Mouse (Mus musculus): ENCODE results near the gene Wfikkn2. TPM values are rescaled to one million over a fixed set of nuclear protein-coding genes. Genes with fewer than 3 reads are reported as not detected.

Wfikkn2 gene
- polyA plus RNA-seq, 1 experiment from 2014 or later, result 1.4 TPM

- no peak for TF ChIP-seq CTCF (IDR thresholded peaks at IDR 0.05; ENCODE audit: low read depth)
- TF ChIP-seq EP300 (optimal IDR thresholded peaks at IDR 0.05), result no peak
- Histone ChIP-seq H3K4me1 (replicated peaks; ENCODE audit: control insufficient read depth, insufficient read depth) (0 out of 2 replicates have a peak, but pooled peaks cover 3% of the 10 kb centered on the region), H3K27ac (replicated peaks) (no peak overlapping the region), H3K4me3 (ENCODE audit: low read depth, low read length) (no peak overlapping the region), H3K36me3 (ENCODE audit: control insufficient read depth, insufficient read depth, low read length) (no peaks in the 10 kb centered on the region), H3K9ac (ENCODE audit: low read length) (no peak overlapping the region), H3K4me2 (replicated peaks; ENCODE audit: low read depth) (no peak overlapping the region), H3K9me3 (ENCODE audit: control insufficient read depth, low read length) (no peaks in the 10 kb centered on the region), H3K27me3 (ENCODE audit: control insufficient read depth, insufficient read depth, low read length) (no peaks in the 10 kb centered on the region)
- ATAC-seq (ENCODE audit: low FRiP score, low TSS enrichment), result no peak
- no peak for DNase-seq (ENCODE audit: low spot score)
- 63% methylated on average over 8 of the region's 8 CpGs for WGBS
Measured at GRCm38 (mm10) chr11:94230244-94230643, 15.6 kb downstream of the Wfikkn2 start.

GRCm38 (mm10) chr11:94229207-94229960 lies 16.4 kb downstream of the Wfikkn2 start:
- Histone ChIP-seq H3K4me1 (replicated peaks; ENCODE audit: control insufficient read depth, insufficient read depth) (0 out of 2 replicates have a peak, but pooled peaks cover 3% of the 10 kb centered on the region), H3K4me2 (replicated peaks; ENCODE audit: low read depth) (no peak overlapping the region), H3K9ac (ENCODE audit: low read length) (no peak overlapping the region), H3K27me3 (ENCODE audit: control insufficient read depth, insufficient read depth, low read length) (no peaks in the 10 kb centered on the region), H3K27ac (replicated peaks) (no peak overlapping the region), H3K36me3 (ENCODE audit: control insufficient read depth, insufficient read depth, low read length) (no peaks in the 10 kb centered on the region), H3K9me3 (ENCODE audit: control insufficient read depth, low read length) (no peaks in the 10 kb centered on the region), H3K4me3 (ENCODE audit: low read depth, low read length) (no peak overlapping the region)
- TF ChIP-seq CTCF (IDR thresholded peaks at IDR 0.05; ENCODE audit: low read depth) (no peak), EP300 (optimal IDR thresholded peaks at IDR 0.05) (no peak)
- WGBS, result 84% methylated on average over 5 of the region's 5 CpGs
- ATAC-seq (ENCODE audit: low FRiP score, low TSS enrichment), result no peak
- no peak for DNase-seq (ENCODE audit: low spot score)

GRCm38 (mm10) chr11:94228416-94228815 lies 17.4 kb downstream of the Wfikkn2 start:
- TF ChIP-seq CTCF (IDR thresholded peaks at IDR 0.05; ENCODE audit: low read depth) (no peak), EP300 (optimal IDR thresholded peaks at IDR 0.05) (no peak)
- Histone ChIP-seq H3K4me3 (ENCODE audit: low read depth, low read length) (no peak overlapping the region), H3K27me3 (ENCODE audit: control insufficient read depth, insufficient read depth, low read length) (no peaks in the 10 kb centered on the region), H3K27ac (replicated peaks) (0 out of 2 replicates have a peak overlapping the region, but pooled peaks have one; percentile 14), H3K9ac (ENCODE audit: low read length) (no peak overlapping the region), H3K4me1 (replicated peaks; ENCODE audit: control insufficient read depth, insufficient read depth) (0 out of 2 replicates have a peak, but pooled peaks cover 3% of the 10 kb centered on the region), H3K36me3 (ENCODE audit: control insufficient read depth, insufficient read depth, low read length) (no peaks in the 10 kb centered on the region), H3K9me3 (ENCODE audit: control insufficient read depth, low read length) (no peaks in the 10 kb centered on the region), H3K4me2 (replicated peaks; ENCODE audit: low read depth) (no peak overlapping the region)
- DNase-seq (ENCODE audit: low spot score) (no peak), ATAC-seq (ENCODE audit: low FRiP score, low TSS enrichment) (no peak)
- WGBS, result 51% methylated on average over 9 of the region's 9 CpGs

GRCm38 (mm10) chr11:94225985-94226384 lies 19.8 kb downstream of the Wfikkn2 start:
- Histone ChIP-seq H3K36me3 (ENCODE audit: control insufficient read depth, insufficient read depth, low read length) (no peaks in the 10 kb centered on the region), H3K4me1 (replicated peaks; ENCODE audit: control insufficient read depth, insufficient read depth) (no peaks in the 10 kb centered on the region), H3K27ac (replicated peaks) (peak overlapping the region; percentile 1; the same call in 1 of the 2 replicates), H3K4me2 (replicated peaks; ENCODE audit: low read depth) (peak overlapping the region; percentile 11; the same call in 1 of the 2 replicates), H3K27me3 (ENCODE audit: control insufficient read depth, insufficient read depth, low read length) (no peaks in the 10 kb centered on the region), H3K9me3 (ENCODE audit: control insufficient read depth, low read length) (no peaks in the 10 kb centered on the region), H3K4me3 (ENCODE audit: low read depth, low read length) (no peak overlapping the region), H3K9ac (ENCODE audit: low read length) (no peak overlapping the region)
- 18% methylated on average over 7 of the region's 7 CpGs for WGBS
- TF ChIP-seq EP300 (optimal IDR thresholded peaks at IDR 0.05), result no peak
- peak; percentile 83 for TF ChIP-seq CTCF (IDR thresholded peaks at IDR 0.05; ENCODE audit: low read depth)
- DNase-seq (ENCODE audit: low spot score) (peak; percentile 87), ATAC-seq (ENCODE audit: low FRiP score, low TSS enrichment) (peak; percentile 94)

- no peak overlapping the region for H3K4me2 ChIP-seq (replicated peaks; ENCODE audit: low read depth)
- 67% methylated on average over 9 of the region's 9 CpGs for WGBS
- H3K27ac ChIP-seq (replicated peaks), result no peak overlapping the region
- no peak for TF ChIP-seq EP300 (optimal IDR thresholded peaks at IDR 0.05)
- no peak for TF ChIP-seq CTCF (IDR thresholded peaks at IDR 0.05; ENCODE audit: low read depth)
- H3K36me3 ChIP-seq (ENCODE audit: control insufficient read depth, insufficient read depth, low read length), result no peaks in the 10 kb centered on the region
- H3K9me3 ChIP-seq (ENCODE audit: control insufficient read depth, low read length), result no peaks in the 10 kb centered on the region
- H3K9ac ChIP-seq (ENCODE audit: low read length), result no peak overlapping the region
- H3K4me3 ChIP-seq (ENCODE audit: low read depth, low read length), result no peak overlapping the region
- H3K4me1 ChIP-seq (replicated peaks; ENCODE audit: control insufficient read depth, insufficient read depth), result no peaks in the 10 kb centered on the region
- no peaks in the 10 kb centered on the region for H3K27me3 ChIP-seq (ENCODE audit: control insufficient read depth, insufficient read depth, low read length)
- no peak for DNase-seq (ENCODE audit: low spot score)
- ATAC-seq (ENCODE audit: low FRiP score, low TSS enrichment), result no peak
Measured at GRCm38 (mm10) chr11:94223531-94223930, 22.3 kb downstream of the Wfikkn2 start.

- ATAC-seq (ENCODE audit: low FRiP score, low TSS enrichment), result no peak
- 87% methylated on average over 7 of the region's 7 CpGs for WGBS
- no peak overlapping the region for H3K9ac ChIP-seq (ENCODE audit: low read length)
- no peak for DNase-seq (ENCODE audit: low spot score)
- no peak overlapping the region for H3K4me2 ChIP-seq (replicated peaks; ENCODE audit: low read depth)
- no peaks in the 10 kb centered on the region for H3K4me1 ChIP-seq (replicated peaks; ENCODE audit: control insufficient read depth, insufficient read depth)
- no peak overlapping the region for H3K4me3 ChIP-seq (ENCODE audit: low read depth, low read length)
- no peak overlapping the region for H3K27ac ChIP-seq (replicated peaks)
- no peaks in the 10 kb centered on the region for H3K27me3 ChIP-seq (ENCODE audit: control insufficient read depth, insufficient read depth, low read length)
- H3K9me3 ChIP-seq (ENCODE audit: control insufficient read depth, low read length), result no peaks in the 10 kb centered on the region
- H3K36me3 ChIP-seq (ENCODE audit: control insufficient read depth, insufficient read depth, low read length), result no peaks in the 10 kb centered on the region
- TF ChIP-seq CTCF (IDR thresholded peaks at IDR 0.05; ENCODE audit: low read depth) (no peak), EP300 (optimal IDR thresholded peaks at IDR 0.05) (no peak)
Measured at GRCm38 (mm10) chr11:94221257-94221656, 24.5 kb downstream of the Wfikkn2 start.
